Mouse (Mus musculus): ENCODE results near the gene Palm.

Palm gene

GRCm38 (mm10) chr10:79798289-79798928 lies 5.0 kb downstream of the Palm start:
- DNase-seq (ENCODE audit: low read depth, low spot score), result no peak

GRCm38 (mm10) chr10:79800508-79800907 lies 7.1 kb downstream of the Palm start:
- DNase-seq (ENCODE audit: low read depth, low spot score), result no peak

GRCm38 (mm10) chr10:79801837-79802236 lies 8.5 kb downstream of the Palm start:
- no peak for DNase-seq (ENCODE audit: low read depth, low spot score)

- no peak for DNase-seq (ENCODE audit: low read depth, low spot score)
Measured at GRCm38 (mm10) chr10:79802331-79802971, 9.1 kb downstream of the Palm start.

- peak; percentile 80 for DNase-seq (ENCODE audit: low read depth, low spot score)
Measured at GRCm38 (mm10) chr10:79803716-79804323, 10.4 kb downstream of the Palm start.

- DNase-seq (ENCODE audit: low read depth, low spot score), result no peak
Measured at GRCm38 (mm10) chr10:79805636-79806035, 12.3 kb downstream of the Palm start.

GRCm38 (mm10) chr10:79806331-79806730 lies 13.0 kb downstream of the Palm start:
- no peak for DNase-seq (ENCODE audit: low read depth, low spot score)

GRCm38 (mm10) chr10:79806972-79807371 lies 13.6 kb downstream of the Palm start:
- no peak for DNase-seq (ENCODE audit: low read depth, low spot score)

GRCm38 (mm10) chr10:79807826-79808225 lies 14.5 kb downstream of the Palm start:
- no peak for DNase-seq (ENCODE audit: low read depth, low spot score)

GRCm38 (mm10) chr10:79808728-79809127 lies 15.4 kb downstream of the Palm start:
- no peak for DNase-seq (ENCODE audit: low read depth, low spot score)

- DNase-seq (ENCODE audit: low read depth, low spot score), result peak; percentile 76
Measured at GRCm38 (mm10) chr10:79811736-79812637, 18.6 kb downstream of the Palm start.

GRCm38 (mm10) chr10:79814271-79814842 lies 21.0 kb downstream of the Palm start:
- DNase-seq (ENCODE audit: low read depth, low spot score), result no peak

GRCm38 (mm10) chr10:79815671-79816494 lies 22.5 kb downstream of the Palm start:
- DNase-seq (ENCODE audit: low read depth, low spot score), result no peak

- no peak for DNase-seq (ENCODE audit: low read depth, low spot score)
Measured at GRCm38 (mm10) chr10:79817111-79817510, 23.7 kb downstream of the Palm start.

GRCm38 (mm10) chr10:79818225-79818624 lies 24.9 kb downstream of the Palm start:
- DNase-seq (ENCODE audit: low read depth, low spot score), result no peak

- DNase-seq (ENCODE audit: low read depth, low spot score), result no peak
Measured at GRCm38 (mm10) chr10:79819606-79820005, 26.2 kb downstream of the Palm start.

- DNase-seq (ENCODE audit: low read depth, low spot score), result no peak
Measured at GRCm38 (mm10) chr10:79820277-79820676, 26.9 kb downstream of the Palm start.

- DNase-seq (ENCODE audit: low read depth, low spot score), result no peak
Measured at GRCm38 (mm10) chr10:79820782-79821181, 27.4 kb downstream of the Palm start, which contains the start of gene Misp. TSS of gene Misp (plus strand) at chr10:79820989.

GRCm38 (mm10) chr10:79821731-79822130 lies 28.4 kb downstream of the Palm start:
- no peak for DNase-seq (ENCODE audit: low read depth, low spot score)

GRCm38 (mm10) chr10:79822372-79822771 lies 29.0 kb downstream of the Palm start:
- no peak for DNase-seq (ENCODE audit: low read depth, low spot score)

GRCm38 (mm10) chr10:79823011-79823410 lies 29.6 kb downstream of the Palm start:
- no peak for DNase-seq (ENCODE audit: low read depth, low spot score)
